Mouse (Mus musculus) spleen, adult 2 months (tissue): Measurements from ENCODE around the gene Allc.

Experiments used
- CTCF ChIP-seq: fragments of 200-500 bp; IDR thresholded peaks from 2 replicates; pipeline ENCODE4 v1.5.1; 2011; ENCODE audit warnings: mild to moderate bottlenecking, inconsistent platforms; ENCODE audit not compliant: insufficient read depth, insufficient read length, insufficient replicate concordance; ENCODE audit errors: extremely low read depth
- POLR2A ChIP-seq: fragments of 200-500 bp; IDR thresholded peaks from 2 replicates; pipeline ENCODE4 v1.6.1; 2011; ENCODE audit warnings: low read depth, low read length, inconsistent platforms

GRCm38 (mm10) chr12:28624251-28624650, 41.9 kb upstream of the Allc start:
- TF ChIP-seq CTCF = no peak
- no peak for TF ChIP-seq POLR2A
